Mouse (Mus musculus): ENCODE measurements around the gene Aspdh.

- TF ChIP-seq CTCF (IDR thresholded peaks at IDR 0.05; ENCODE audit: low read depth) (no peak), EP300 (optimal IDR thresholded peaks at IDR 0.05) (no peak)
These were observed 6.8 kb downstream of the Aspdh start for GRCm38 (mm10) chr7:44471880-44472557.
